Mouse (Mus musculus): Measurements from ENCODE around the gene Cyp2d22. TPM values are rescaled to one million over a fixed set of nuclear protein-coding genes. Genes with fewer than 3 reads are reported as not detected.

Cyp2d22 gene
- polyA plus RNA-seq, 1 experiment from 2014 or later = 9.5 TPM

DNA sequence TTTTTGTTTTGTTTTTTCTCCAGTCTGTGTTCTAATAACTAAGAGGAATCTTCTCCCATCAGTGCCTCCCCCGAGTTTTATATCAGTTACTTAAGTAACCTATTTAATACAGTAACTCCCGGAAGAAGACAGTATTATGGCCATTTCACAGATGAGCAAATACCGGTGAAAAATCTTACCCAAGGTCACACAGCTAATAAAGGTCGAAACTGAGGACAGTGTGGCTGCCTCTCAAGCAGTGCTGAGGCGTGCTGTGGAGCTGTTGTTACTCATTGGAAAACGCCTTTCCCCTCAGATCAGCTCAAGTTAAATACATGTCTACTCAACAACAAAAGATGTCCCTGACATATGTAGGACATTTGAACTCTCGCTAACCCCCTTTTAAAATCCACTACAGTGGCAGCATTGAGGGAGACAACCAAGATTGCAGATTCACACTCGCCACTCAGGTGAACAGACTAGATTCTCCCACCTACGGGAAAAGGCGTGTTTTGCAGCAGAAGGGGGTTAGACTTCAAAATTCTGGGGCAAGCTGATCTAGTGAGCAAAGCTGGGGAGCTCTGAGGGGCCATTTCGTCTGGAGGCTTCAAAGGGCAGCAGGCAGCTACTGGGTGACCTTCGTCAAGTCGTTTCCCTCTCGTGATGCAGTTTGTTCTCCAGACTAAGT lies 26.8 kb downstream of the Cyp2d22 start:
- Histone ChIP-seq H3K4me2 (replicated peaks) (peak overlapping the region; percentile 93), H3K36me3 (peaks cover 32% of the 10 kb centered on the region), H3K4me1 (peaks cover 23% of the 10 kb centered on the region), H3K9me3 (no peaks in the 10 kb centered on the region), H3K27ac (0 out of 2 replicates have a peak overlapping the region, but pooled peaks have one; percentile 52), H3K9ac (peak overlapping the region; percentile 97), H3K27me3 (no peaks in the 10 kb centered on the region), H3K4me3 (peak overlapping the region; percentile 94)
- no peak for ATAC-seq (ENCODE audit: low FRiP score, low read depth)
- WGBS = 30% methylated on average over 14 of the region's 14 CpGs

DNA sequence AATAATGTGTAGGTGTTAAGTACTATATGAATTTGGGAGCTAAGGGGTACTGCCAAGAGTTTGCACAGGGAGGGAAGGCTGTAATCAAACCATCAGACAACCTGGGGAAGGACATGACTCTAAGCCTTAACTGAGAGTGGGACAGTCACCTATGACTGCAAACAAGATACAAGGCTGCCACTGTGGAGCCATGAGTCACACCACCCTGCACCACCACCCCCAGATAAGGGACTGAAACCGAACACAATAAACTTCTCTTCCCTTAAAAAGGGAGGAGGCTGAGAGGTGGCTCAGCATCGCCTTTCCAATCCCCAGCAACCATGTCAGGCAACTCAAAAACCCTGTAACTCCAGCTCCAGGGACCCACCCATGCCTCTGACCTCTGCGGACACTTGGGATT lies 28.6 kb downstream of the Cyp2d22 start:
- 82% methylated on average over 3 of the region's 3 CpGs for WGBS
- ATAC-seq (ENCODE audit: low FRiP score, low read depth) = no peak
- no peak overlapping the region for H3K9ac ChIP-seq
- no peaks in the 10 kb centered on the region for H3K27me3 ChIP-seq
- H3K4me1 ChIP-seq = peaks cover 38% of the 10 kb centered on the region
- H3K4me2 ChIP-seq (replicated peaks) = no peak overlapping the region
- peaks cover 41% of the 10 kb centered on the region for H3K36me3 ChIP-seq
- no peaks in the 10 kb centered on the region for H3K9me3 ChIP-seq
- H3K27ac ChIP-seq = no peak overlapping the region
- H3K4me3 ChIP-seq = no peak overlapping the region

DNA sequence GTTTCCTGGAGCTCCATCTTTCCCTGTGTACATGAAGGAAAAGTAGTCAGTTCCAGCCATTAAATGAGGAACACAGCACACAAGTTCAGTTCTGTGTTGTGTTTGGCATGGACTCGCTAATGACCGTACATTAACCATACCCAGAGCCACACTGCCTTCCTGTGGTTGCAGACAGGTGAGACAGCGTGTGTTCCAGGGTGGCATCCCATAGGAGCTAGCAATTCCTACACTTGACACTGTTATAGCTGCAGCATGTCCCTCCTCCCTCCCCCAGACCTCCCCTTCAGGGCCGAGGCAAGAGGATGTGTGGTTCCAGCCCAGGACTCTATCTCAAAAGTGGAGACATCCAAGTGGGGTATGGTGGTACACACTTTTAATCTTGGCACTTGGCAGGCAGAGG lies 29.7 kb downstream of the Cyp2d22 start:
- H3K27me3 ChIP-seq = no peaks in the 10 kb centered on the region
- no peak overlapping the region for H3K4me3 ChIP-seq
- H3K4me2 ChIP-seq (replicated peaks) = no peak overlapping the region
- peaks cover 41% of the 10 kb centered on the region for H3K36me3 ChIP-seq
- H3K9ac ChIP-seq = no peak overlapping the region
- peaks cover 39% of the 10 kb centered on the region for H3K4me1 ChIP-seq
- no peak for ATAC-seq (ENCODE audit: low FRiP score, low read depth)
- 85% methylated on average over 4 of the region's 4 CpGs for WGBS
- H3K9me3 ChIP-seq = no peaks in the 10 kb centered on the region
- no peak overlapping the region for H3K27ac ChIP-seq

DNA sequence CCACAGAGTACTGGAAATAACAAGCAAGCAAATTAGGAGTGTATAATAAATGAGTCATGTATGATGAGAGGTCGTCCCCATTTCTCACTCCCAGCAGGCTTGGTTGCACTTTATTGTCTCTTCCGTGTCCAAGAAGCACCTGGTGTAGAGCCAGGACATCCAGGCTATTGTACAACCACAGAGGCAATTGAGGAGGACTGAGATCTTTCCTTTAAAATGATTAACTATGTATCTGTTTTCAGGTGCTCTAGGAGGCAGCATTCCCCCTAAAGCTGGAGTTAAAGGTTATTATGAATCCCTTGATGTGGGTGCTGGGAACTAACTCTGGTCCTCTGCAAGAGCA lies 31.1 kb downstream of the Cyp2d22 start:
- Histone ChIP-seq H3K9ac (no peak overlapping the region), H3K4me3 (no peak overlapping the region), H3K4me1 (peaks cover 35% of the 10 kb centered on the region), H3K9me3 (no peaks in the 10 kb centered on the region), H3K36me3 (peaks cover 41% of the 10 kb centered on the region), H3K27me3 (no peaks in the 10 kb centered on the region), H3K27ac (no peak overlapping the region), H3K4me2 (replicated peaks) (no peak overlapping the region)
- no peak for ATAC-seq (ENCODE audit: low FRiP score, low read depth)
- 86% methylated on average over 2 of the region's 2 CpGs for WGBS

DNA sequence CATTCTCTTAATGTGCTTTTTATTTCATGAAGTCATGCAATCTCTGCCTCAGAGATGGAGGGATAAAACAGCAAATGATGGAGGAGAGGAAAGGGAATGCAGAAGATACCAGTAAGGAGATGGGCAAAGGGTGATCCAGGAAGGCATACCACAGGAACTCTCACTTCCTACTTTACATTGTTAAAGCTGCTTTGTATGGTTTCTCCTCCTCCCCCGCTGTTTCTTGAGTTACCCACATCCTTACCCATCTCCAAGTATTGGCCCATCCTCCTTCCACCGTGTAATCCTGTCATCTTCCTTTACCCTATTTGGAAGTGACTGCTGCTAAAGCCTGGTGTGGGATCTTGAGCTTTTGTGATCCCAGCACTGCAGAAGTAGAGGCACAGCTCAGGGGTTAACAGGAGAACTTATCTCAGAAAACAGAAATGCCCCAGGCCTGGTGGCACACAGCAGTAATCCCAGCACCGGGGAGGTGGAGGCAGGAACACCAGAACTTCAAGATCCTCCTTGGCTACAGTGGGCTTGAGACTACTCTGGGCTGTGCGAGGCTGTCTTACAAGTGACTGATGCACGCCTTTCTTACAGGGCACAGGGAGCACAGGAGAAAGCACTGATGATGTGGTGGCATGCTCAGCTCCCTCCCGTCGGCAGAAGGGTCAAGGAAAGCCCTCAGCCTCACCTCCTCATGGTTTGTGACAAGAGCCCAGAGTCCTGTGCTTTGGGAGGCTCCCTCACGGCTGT lies 31.6 kb downstream of the Cyp2d22 start:
- H3K9me3 ChIP-seq = no peaks in the 10 kb centered on the region
- peaks cover 41% of the 10 kb centered on the region for H3K36me3 ChIP-seq
- 91% methylated on average over 8 of the region's 8 CpGs for WGBS
- no peak overlapping the region for H3K4me3 ChIP-seq
- H3K4me2 ChIP-seq (replicated peaks) = peak overlapping the region; percentile 89; the same call in 1 of the 2 replicates
- H3K27ac ChIP-seq = no peak overlapping the region
- no peak overlapping the region for H3K9ac ChIP-seq
- H3K4me1 ChIP-seq = peaks cover 34% of the 10 kb centered on the region
- no peaks in the 10 kb centered on the region for H3K27me3 ChIP-seq
- ATAC-seq (ENCODE audit: low FRiP score, low read depth) = no peak

DNA sequence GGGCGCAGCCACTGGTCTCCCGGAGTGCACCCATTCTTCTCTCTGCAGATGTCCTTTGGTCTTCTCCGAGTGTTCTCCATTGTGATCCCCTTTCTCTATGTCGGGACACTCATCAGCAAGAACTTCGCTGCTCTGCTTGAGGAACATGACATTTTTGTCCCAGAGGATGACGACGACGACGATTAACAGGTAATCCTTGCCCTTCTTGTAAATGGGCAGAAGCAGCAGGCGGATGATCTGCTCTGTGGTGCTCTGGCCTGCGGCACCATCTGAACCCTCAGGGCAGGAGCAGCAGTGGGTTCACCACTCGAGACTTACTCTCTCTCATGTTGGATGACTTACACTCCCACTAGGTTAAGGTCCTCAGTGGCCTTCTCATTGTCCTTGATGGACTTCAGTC lies 32.2 kb downstream of the Cyp2d22 start:
- H3K4me1 ChIP-seq = peaks cover 28% of the 10 kb centered on the region
- H3K4me2 ChIP-seq (replicated peaks) = peak overlapping the region; percentile 89
- peaks cover 41% of the 10 kb centered on the region for H3K36me3 ChIP-seq
- no peak overlapping the region for H3K4me3 ChIP-seq
- no peaks in the 10 kb centered on the region for H3K9me3 ChIP-seq
- ATAC-seq (ENCODE audit: low FRiP score, low read depth) = no peak
- 92% methylated on average over 12 of the region's 12 CpGs for WGBS
- no peak overlapping the region for H3K27ac ChIP-seq
- H3K27me3 ChIP-seq = no peaks in the 10 kb centered on the region
- H3K9ac ChIP-seq = no peak overlapping the region

DNA sequence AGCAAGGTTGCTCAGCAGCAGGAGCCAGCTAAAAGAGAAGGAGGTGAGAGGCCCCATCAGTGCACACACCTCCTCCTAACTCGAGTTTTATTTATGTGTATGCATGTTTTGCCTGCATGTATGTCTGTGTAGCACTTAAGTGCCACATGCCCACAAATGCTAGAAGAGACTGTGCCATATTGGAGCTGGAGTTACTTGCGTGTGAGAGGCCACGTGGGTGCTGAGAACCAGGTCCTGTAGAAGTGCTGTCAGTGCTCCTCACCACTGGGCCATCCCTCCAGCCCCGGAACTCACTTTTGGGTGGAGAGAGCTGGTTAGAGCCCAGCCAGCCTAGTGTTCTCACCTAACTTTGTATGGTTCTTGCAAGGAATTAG lies 32.8 kb downstream of the Cyp2d22 start:
- Histone ChIP-seq H3K4me1 (peaks cover 27% of the 10 kb centered on the region), H3K4me2 (replicated peaks) (peak overlapping the region; percentile 89), H3K27ac (no peak overlapping the region), H3K27me3 (no peaks in the 10 kb centered on the region), H3K9me3 (no peaks in the 10 kb centered on the region), H3K4me3 (peak overlapping the region; percentile 65), H3K9ac (peak overlapping the region; percentile 68), H3K36me3 (peaks cover 41% of the 10 kb centered on the region)
- WGBS = 79% methylated on average over 4 of the region's 4 CpGs
- no peak for ATAC-seq (ENCODE audit: low FRiP score, low read depth)

DNA sequence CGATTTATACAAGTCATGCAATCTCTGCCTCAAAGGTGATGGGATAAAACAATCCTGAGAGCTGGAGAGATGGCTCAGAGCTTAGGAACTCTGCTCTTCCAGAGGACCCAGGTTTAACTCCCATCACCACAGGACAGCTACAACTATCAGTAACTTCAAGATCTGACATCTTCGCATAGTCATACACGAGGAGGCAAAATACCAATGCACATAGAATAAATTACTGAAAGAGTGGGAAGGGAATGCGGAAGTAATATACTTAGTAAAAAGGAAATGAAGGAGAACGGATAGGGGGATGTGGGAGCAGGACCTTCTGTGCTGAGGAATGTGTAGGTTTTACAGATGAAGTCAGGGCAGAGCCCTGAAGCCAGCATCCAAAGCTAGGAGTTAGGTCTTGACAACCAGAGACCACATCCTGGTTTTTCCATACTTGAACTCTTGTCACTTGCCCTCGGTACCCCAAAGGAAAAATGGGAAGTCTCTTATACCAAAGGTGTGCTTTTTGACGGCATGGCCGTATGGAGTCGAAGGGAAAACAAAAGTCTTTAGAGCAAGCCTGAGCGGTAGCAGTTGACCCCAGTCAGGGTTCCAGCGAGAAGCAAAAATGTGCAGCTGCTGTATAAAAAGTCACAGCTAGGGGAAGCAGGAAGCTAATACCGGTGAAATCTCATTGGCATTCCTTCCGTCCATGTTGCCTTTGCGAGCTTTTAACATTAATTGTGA lies 33.3 kb downstream of the Cyp2d22 start:
- no peak for ATAC-seq (ENCODE audit: low FRiP score, low read depth)
- Histone ChIP-seq H3K36me3 (peaks cover 41% of the 10 kb centered on the region), H3K9me3 (no peaks in the 10 kb centered on the region), H3K9ac (peak overlapping the region; percentile 68), H3K27me3 (no peaks in the 10 kb centered on the region), H3K27ac (peak overlapping the region; percentile 22; the same call in 1 of the 2 replicates), H3K4me2 (replicated peaks) (peak overlapping the region; percentile 89), H3K4me1 (peaks cover 27% of the 10 kb centered on the region), H3K4me3 (peak overlapping the region; percentile 65)
- WGBS = 58% methylated on average over 14 of the region's 14 CpGs

DNA sequence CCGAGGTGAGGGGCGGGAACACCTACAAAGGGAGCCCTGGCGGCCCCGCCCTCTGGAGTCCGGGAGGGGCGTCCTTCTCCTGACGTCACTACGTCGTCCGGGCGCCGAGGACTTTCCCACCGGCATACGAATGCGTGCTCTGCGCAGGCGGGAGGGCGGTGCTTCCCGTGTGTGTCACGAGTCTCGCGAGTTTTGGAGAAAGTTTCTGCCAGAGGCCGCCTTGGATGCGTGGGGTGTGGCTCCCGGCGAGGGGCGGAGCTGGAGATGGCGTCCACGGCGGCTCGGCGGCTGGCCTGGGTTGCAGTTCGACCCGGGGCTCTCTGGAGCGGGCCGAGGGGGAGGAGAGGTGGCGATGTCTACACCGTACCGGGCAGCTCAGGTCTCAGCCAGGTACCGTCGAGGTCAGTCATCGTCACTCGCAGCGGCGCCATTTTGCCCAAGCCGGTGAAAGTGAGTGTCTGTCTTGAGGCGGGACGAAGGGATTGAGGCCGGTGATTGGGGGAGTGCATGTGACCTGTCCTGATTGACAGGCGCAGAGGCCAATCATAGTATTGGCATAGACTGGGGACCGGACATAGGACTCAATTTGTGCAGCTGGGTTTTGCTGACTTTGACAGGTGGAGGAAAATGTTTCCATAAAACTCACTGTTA lies 34.1 kb downstream of the Cyp2d22 start:
- WGBS = under 1% methylated on average over 51 of the region's 51 CpGs
- peak; percentile 98 for ATAC-seq (ENCODE audit: low FRiP score, low read depth)

DNA sequence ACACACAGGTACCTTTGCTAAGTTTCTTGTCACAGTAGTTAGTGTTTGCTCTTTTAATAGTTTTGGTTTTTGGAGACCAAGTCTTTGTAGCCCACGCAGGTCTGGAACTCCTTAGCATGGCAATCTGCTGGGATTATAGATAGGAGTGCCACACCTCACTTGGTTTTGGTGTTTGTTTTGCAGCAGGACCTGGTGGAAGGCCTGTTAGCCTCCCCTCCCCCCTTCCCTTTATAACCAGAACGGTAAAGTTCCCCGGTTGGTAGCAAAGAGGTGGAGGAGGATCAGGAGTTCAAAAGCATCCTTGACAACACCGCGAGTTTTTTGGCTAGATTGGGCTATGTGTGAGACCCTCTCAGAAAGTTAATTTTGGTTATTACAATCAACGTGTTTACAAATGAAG lies 35.1 kb downstream of the Cyp2d22 start:
- Histone ChIP-seq H3K27me3 (peaks cover 5% of the 10 kb centered on the region), H3K9me3 (no peaks in the 10 kb centered on the region), H3K4me3 (no peak overlapping the region), H3K27ac (no peak overlapping the region), H3K4me1 (peaks cover 37% of the 10 kb centered on the region), H3K4me2 (replicated peaks) (no peak overlapping the region), H3K36me3 (peaks cover 27% of the 10 kb centered on the region), H3K9ac (no peak overlapping the region)
- WGBS = 89% methylated on average over 6 of the region's 6 CpGs
- ATAC-seq (ENCODE audit: low FRiP score, low read depth) = no peak

More for the DNA sequence above, 34.1 kb downstream of the Cyp2d22 start:
- Histone ChIP-seq H3K27me3 (no peaks in the 10 kb centered on the region), H3K9ac (peak overlapping the region; percentile 68), H3K27ac (peak overlapping the region; percentile 81; the same call in 1 of the 2 replicates), H3K4me2 (replicated peaks) (peak overlapping the region; percentile 89), H3K4me1 (peaks cover 32% of the 10 kb centered on the region), H3K9me3 (no peaks in the 10 kb centered on the region), H3K4me3 (peak overlapping the region; percentile 65), H3K36me3 (peaks cover 37% of the 10 kb centered on the region)

DNA sequence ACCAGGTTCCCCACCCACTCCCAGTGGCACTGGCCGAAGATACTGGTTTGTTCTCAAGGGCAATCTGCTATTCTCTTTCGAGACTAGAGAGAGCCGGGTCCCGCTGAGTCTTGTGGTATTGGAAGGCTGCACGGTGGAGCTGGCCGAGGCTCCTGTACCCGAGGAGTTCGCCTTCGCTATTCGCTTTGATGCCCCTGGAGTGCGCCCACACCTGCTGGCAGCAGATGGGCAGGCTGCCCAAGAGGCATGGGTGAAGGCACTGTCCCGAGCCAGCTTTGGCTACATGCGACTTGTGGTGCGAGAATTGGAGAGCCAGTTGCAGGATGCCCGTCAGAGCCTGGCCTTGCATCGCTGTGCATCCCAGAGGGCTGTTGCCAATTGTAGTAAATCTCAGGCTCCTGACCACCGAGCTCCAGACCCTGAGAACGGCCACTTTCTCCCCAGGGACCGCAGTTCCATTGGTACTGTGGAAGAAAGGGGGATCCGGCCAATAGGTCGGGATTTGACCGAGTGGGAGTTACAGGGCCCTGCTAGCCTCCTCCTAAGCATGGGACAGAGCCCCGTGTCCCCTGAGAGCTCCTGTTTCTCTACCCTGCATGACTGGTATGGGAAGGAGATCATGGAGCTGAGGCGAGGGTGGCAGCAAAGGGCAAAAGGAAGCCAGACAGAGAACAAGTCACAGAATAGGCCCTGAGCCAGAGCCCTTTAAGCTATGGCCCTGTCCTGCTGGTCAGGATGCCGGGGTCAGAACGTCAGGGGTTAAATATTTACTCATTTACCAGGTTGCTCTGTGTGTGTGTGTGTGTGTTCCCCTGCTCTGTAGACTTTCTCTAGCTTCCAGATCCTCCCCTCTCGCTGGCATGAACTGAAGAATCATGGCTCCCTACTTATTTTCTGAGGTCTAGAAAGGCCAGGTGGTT lies 36.4 kb downstream of the Cyp2d22 start:
- no peak overlapping the region for H3K27ac ChIP-seq
- H3K4me3 ChIP-seq = no peak overlapping the region
- WGBS = 88% methylated on average over 27 of the region's 27 CpGs
- peaks cover 37% of the 10 kb centered on the region for H3K4me1 ChIP-seq
- H3K4me2 ChIP-seq (replicated peaks) = no peak overlapping the region
- ATAC-seq (ENCODE audit: low FRiP score, low read depth) = no peak
- H3K27me3 ChIP-seq = peaks cover 5% of the 10 kb centered on the region
- H3K36me3 ChIP-seq = peaks cover 13% of the 10 kb centered on the region
- H3K9ac ChIP-seq = no peak overlapping the region
- no peaks in the 10 kb centered on the region for H3K9me3 ChIP-seq
